Mouse (Mus musculus) MEL-GATA-1-ER (cell line): ENCODE results near the gene Hnrnpul1.
"Not testable (repeated sequence)": the region's sequence is repeated elsewhere in the genome, so short reads cannot be mapped to it uniquely, and the experiment has no call there.

Source experiments
- DNase-seq: peaks from one replicate; pipeline ENCODE4 v3.0.0-alpha.2; 2012; ENCODE audit warnings: low read depth; ENCODE audit errors: extremely low read depth

Hnrnpul1 gene

DNA sequence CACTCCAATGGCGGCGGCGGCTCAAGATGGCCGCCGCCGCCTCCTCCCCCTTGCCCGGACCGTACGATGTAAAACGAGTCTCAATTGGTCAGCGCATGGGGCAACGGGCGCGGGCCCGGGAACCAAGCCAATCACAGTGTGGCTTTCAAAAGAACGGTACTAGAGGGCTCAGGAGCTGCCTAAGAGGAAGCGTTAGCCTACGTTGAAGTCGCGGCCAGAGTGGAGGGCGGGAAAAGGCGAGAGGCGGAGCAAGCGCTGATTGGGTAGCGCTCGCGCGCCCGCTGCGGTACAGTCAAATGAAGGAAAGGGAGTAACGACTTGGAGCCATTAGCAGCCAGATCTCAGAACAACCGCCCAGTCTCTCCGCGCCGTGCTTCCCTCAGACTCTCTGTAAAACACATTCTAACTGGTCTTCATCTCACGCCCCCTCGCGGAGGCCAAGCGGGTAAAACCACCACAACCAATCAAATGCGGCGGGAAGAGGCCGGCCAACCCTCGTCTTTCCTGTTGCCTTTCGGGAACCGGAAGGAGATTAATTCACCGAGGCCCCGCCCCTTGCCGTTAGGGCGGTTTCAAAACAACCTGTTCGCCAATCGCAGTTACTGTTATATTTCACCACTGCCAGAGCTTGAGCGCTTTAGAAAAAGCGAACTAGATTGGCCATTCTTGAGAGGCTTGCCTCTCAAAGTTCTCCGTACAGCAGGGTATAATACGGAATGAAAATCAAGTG, at the start of gene Hnrnpul1:
TSS of gene Hnrnpul1 (minus strand) at position 20 of the 730 bp plus-strand sequence.
- peak; percentile 97 for DNase-seq

DNA sequence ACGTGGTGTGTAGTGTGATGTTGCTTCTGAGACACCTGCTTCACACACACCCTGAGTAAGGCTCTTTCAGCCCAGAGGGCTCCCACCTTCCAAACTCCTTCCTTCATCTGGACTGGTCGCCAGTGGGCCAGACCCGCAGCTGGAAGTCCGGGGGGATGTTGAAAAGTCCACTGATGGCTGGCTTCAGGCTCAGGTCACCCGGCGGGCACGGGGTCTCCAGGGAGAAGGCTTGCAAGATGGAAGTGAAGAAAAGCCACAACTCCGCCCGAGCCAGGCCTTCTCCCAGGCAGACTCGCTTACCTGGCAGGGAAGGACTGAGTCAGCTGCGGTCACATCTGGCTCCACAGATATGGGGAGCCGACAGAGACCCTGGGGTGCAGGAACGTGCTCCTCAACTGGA, 48.9 kb upstream of the Hnrnpul1 start:
- DNase-seq, result no peak

DNA sequence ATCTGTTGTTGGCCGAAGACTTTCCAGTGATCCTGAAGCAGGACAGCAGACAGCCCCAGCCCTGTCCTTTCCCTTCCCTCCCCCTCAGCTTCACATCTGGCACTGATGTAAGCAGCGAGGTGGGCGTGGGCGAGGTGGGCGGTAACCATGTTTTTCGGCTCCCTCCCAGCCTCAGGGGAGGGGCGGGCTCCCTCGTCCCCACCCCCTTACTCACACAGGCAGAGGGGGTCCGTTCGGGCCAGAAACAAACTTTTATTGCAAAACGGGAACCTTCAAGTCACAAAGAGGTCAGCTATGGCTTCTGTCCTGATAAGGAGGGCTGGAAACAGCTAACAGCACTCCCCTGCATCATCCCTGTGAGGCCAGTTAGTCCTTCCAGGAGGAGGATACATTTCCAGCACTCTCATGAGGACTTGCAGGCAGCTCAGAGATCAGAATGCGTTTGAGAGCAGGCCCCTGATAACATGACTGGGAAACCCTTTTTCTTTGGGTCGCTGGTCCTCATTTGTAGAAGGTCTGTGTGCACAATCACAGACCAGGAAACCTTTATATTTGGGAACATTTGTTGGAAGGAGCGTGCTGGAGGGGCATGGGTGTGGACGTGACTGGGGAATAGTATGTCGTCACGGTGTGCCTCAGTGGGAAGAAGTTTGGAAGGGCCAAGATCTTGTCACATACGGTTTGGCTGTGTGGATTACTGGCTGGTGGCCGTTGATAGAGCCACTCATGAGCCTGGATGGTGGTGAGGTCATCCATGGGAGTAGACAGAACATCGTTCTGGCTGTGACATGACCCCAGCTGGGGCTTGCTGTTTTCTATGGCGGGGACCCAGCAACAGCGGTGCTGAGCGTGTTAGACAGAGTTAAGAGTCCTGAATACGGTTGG, 47.9 kb upstream of the Hnrnpul1 start:
- no peak for DNase-seq

DNA sequence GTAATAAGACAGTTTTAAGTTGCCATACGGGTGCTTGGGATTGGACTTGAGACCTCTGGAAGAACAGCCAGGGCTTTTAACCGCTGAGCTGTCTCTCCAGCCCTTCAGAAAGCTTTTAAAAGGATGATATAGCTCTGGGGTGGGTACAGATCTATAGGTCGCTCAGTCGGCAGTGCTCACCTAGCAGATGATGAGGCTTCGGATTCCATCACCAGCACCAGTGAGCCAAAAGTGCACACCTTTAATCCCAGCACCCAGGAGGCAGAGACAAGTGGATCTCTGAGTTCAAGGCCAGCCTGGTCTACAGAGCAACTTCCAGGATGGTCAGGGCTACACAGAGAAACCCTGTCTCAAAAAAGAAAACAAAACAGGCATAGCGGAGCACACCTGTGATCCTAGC, 46.5 kb upstream of the Hnrnpul1 start:
- DNase-seq, result no peak

DNA sequence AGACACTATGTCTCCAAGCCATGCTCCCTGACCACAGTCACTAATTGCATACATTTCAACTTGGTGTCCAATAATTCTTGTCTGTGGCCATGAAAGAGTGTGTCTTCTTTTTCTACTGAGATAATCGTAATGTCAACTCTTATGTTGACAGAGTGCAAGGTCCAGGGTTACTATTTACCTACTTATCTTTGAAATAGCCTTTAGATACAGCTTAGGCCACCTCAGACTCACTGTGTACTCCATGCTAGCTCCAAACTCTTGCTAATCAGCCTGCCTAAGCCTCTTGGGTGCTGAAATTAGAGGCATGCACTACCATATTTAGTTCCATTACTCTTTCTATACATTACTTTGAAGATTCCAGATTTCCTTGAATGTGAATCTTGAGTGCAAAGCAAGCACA, 44.8 kb upstream of the Hnrnpul1 start:
- no peak for DNase-seq

DNA sequence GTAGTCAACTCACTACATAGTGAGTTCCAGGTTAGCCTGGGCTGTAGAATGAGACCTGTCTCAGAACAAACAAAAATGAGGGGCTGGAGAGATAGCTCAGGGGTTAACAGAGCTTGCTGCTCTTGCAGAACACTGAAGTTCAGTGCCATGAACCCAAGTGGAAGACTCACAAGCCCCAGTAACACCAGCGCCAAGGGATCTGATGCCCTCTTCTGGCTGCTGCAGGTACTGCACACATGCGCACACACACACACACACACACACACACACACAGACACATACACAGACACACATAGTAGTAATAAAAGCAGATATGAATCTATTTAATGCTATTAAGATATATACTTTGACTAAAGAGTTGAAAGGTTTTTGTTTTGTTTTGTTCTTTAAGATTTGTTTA, 44.0 kb upstream of the Hnrnpul1 start:
- no peak for DNase-seq

DNA sequence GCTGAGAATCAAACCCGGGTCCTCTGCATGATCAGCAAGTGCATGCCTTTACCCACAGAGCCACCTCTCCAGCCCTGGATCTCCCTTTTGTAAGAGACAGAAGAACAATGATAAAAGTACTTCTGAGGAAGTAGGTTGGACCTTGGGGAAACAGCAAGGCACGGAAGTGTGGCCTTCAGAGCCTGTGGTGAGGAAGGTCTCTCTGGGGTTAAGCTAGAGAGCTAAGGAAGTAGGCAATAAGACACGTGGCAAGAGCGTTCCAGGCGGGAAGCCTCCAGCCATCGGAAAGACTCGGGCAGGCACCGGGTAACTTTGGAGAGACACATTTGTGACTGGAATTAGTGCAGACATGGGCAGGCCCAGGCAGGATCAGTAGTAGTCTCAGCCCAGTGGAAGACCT, 40.2 kb upstream of the Hnrnpul1 start:
- no peak for DNase-seq

DNA sequence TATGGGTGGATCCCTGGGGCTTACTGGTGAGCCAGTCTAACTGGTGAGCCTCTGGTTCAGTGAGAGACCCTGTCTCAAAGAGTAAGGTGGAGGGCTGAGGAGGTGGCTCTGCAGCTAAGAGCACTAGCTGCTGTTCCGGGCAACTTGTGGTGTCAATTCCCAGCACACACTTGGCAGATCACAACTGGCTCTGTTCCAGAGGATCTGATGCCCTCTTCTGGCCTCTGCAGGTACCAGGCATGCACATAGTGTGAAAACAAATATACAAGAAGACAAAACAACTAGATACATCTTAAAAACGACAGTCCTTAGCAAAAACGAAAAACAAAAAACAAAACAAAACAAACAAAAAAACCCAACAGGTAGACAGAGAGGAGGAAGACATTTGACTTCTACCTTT, 39.1 kb upstream of the Hnrnpul1 start:
- DNase-seq, result no peak

DNA sequence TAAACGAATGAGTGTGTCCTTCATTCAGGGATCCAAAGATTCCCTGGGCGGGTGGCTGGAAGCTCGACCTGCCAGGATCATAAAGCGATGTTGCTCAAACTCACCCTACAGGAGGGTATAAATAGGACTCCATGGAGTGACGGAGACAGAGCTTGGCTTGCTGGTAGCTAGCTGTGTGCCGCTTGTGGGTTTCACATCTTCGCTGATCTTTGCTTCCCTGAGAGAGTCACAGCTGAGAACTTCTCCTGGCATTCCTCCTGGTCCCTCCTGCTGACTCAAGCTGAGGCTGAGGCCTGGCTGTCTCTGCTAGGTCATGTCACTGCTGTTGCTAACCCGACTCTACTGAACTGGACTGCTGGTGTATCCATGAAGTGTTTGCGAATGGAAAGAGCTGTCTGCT, 38.4 kb upstream of the Hnrnpul1 start:
- not testable (repeated sequence) for DNase-seq

DNA sequence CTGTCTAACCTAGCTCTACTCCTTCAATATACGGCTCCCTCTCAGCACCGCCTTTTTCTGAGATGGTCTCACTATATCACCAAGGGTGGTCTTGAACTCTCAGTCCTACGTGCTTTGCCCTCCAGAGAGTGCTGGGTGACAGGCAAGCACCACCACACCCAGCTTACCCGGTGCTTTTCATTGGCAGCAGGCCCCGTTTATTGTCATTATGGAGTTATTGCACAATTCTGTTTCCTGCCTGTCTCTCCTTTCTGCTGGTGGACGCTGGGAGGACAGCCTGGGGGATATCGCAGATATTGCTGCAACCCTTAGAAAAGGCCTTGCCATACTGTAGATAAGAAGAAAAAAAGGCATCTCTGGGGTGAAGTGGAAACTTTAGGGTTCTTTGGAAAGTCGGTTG, 36.1 kb upstream of the Hnrnpul1 start:
- DNase-seq, result no peak

DNA sequence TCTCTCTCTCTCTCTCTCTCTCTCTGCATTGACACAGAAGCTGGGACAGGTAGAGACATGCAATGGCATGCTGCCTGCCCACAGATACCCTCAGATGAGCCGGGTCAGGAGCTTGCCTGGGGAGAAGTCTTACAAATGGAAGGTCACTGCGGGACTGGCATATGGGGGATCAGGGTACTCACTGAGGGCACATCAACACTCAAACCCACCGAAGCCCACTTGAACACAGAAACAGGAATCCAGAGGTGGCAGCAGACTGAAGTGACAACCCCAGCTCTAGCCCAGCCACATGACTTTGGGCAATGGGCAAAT, 34.5 kb upstream of the Hnrnpul1 start:
- no peak for DNase-seq

DNA sequence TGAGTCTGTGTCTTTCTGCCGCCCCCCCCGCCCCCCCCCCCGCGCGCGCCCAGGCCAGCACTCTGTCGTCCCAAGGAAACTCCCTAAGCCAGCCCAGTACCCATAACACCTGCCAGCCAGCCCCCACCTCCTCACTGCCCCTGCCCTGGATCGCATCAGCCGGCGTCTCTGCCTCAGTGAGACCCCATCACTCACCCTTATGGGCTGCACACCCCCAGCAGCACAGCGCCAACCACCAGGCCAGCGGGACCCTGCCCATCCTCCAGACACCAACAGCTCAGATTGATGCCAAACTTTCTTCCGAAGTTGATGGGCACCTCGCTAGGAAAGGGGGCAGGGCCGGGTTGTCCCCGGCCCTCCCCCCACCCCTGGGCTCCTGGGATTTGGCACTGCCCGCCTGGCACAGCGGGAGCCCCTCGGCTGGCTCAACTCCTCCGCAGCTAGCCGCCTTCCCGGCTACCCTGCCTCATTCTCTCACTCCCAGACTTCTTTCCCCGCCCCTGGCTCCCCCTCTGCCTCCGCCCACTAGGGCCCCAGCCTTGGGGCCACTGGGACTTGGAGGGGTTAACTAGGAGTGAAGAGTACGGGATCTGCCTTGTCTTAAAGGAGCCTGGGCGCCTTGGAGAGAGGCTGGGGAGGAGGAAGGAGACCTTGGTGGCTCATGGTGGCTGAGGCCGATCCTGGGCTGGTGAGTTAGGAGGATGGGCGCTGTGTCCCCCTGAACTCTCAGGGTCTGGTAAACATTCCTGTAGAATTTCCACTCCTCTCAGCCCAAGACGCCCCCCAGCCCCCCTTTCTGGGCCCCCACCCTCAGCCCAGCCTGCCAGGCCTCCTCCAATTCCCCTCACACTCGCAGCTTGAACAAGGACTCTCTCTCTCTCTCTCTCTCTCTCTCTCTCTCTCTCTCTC, 33.9 kb upstream of the Hnrnpul1 start, which contains the start of gene Axl:
TSS of gene Axl (minus strand) at position 486 of the 909 bp plus-strand sequence.
- no peak for DNase-seq

DNA sequence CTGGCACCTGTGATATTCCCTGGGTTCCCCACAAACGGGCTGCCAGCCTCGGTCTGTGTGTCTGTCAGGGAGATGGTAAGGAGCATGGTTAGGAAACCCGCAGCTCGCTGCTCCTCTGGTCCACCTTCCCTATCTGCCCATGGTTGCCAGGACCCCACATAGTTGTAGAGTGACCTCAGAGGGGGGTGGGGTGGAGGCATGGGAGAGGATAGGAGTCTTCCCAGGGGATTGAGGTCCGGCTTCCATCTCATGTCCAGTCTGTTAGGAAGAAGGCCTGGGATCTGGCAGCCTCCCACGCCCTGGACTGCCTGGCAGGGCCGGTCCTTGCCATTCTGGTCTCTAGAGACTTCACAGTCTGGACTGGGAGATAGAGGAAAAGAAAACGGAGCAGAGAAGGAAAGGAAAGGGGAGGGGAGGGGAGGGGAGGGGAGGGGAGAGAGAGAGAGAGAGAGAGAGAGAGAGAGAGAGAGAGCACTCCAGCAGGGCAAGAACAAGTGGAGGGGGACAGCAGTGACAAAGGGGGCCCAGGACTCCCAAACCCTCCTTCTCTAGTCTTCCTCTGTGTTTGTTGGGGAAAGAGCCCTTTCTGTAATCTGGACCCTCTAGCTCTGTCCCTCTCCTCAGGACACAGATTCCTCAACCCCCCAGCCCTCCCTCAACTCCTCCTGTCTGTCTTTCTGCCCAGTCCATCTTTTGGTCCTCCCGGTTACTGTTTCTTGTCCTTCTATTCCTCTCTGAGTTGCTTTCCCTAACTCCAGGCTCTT, 33.1 kb upstream of the Hnrnpul1 start:
- DNase-seq, result no peak

DNA sequence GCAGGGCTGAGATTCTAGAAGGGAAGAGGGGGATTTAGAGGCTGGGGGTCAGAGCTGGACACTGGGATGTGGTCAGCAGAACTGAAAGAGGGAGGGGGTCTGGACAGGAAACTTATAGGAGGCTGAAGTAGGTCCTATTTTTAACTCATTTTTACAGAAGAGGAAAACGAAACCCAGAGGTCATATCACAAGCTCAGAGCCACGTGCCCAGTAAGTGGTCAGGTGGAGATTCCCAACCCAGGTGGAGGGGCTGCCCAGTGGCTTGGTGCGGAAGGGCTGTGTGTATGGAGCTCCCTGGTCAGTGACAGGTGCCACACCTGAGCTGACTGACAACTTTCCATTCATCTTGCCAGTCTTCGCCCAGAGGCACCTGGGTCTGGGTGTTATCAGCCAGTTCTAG, 32.4 kb upstream of the Hnrnpul1 start:
- no peak for DNase-seq

DNA sequence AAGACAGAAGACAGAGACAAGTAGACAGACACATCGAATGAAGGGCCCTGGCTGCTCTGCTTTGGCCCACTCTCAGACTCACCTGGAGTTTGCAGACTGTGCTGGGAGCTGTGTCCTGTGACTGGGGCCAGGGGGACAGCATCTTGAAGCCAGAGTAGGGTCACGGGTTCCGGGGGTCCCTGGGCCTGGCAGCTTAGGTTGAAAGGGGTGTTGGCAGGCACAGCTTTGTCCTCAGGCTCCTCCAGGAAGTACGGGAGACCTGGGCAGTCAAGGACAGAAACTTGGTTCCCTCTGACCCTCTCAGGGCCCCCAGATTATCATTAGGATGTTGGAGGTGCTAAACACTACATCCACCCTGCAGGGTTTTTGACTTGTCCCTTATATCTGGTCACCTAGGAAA, 31.2 kb upstream of the Hnrnpul1 start:
- DNase-seq, result no peak

DNA sequence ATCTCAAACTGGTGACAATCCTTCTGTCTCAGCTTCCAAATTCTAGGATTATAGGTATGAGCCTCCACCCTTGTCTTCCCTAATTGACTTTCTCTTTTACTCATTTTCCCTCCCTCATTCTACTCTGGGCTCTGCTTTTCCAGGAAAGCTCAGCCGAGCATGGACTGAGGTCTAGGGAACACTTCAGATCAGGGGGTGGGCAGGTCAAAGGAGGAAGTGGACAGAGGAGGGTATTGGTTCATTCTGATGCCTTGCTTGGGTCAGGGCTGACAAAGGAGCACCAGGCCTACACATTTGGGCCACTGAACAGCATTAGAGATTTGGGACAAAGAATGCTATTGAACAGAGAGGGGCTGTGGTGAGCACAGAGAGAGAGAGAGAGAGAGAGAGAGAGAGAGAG, 30.3 kb upstream of the Hnrnpul1 start:
- DNase-seq, result no peak

DNA sequence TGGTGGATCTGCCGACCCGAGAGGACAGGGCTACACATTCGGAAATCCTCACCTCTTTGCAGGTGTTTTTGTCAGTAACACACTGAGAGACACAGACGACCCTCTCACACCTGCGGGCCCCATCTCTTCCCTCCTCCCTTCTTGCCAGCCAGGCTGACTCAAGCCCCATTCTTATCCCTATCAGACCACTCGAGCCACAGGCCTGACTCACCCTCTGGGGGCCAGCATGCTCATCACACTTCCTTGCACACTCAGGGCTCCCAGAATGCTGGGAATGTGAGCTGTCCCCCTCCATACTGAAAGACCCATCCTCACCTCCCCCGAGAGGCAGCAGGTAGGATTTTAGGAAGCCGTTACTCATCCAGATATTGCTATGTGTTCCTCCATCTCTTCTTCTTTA, 29.2 kb upstream of the Hnrnpul1 start:
- no peak for DNase-seq

DNA sequence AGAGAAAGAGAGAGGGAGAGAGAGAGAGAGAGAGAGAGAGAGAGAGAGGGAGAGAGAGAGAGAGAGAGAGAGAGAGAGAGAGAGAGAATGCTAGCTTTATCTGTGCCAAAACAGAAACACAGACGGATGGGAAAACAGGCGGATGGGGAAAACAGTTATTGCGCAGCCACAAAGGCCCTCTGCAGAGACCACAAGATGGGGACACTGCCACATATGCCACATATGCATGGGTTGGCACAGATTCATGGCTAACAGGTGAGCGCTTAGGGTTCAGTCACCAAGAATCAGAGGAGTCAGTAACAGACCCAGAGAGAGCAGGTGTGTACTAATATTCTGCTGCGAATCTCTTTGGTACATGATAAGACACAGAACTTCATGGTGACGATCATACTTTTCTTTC, 28.2 kb upstream of the Hnrnpul1 start:
- DNase-seq, result no peak

DNA sequence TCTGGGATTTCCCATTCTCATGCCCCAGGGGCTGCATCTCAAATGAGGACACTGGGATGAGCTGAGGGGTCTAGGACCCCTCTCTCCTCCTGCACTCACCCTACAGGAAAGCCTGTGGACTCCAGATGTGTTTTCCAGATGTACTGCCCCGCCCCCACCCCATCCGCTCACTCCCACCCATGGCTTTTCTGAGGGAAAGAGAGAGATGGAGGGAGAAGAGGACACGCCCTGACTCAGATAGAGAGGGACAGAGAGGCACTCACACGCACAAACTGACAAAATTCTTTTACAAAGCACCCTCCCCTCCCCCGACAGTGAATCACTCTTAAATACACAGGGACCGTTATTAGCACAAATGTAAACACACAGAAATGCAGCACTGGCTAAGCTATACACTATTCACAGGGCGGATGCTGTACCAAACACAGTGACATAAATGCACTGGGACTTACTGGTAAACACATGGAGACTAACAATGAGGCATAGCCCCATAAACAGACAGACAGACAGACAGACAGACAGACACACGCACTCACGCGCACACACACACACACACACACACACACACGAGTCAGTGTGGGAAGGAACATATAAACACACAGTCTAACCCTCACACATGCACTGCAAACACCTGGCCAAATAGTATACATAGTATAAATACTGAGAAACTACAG, 27.5 kb upstream of the Hnrnpul1 start:
- no peak for DNase-seq

DNA sequence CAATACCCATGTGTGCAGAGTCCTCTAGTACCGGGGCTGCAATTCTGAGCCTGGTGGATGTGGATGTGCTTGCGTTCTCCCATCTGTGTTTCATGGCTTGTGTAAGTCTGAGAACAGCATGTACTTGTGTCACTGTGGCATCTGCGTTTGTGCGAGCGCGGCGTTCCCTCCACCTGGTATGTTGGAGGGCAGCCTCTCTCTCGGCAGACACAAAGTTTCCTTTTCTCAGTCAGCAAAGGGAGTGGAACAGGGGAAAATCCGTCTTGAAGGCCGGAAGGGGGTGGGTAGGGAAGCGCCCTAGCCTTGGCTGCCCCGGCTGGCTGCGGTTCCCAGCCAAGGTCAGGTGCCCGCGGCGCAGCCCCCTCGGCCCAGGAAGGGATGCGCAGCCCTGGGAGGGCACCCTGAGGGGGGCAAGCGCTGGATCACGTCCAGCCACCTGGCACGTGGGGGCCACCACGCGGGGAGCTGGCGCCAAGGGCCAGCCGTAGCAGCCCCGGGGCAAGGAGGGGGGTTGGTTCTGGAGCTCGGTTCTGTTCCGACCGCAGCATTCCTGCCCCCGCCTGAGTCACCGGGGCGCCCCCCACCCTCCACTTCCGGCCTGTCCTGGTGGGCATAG, 26.9 kb upstream of the Hnrnpul1 start:
- DNase-seq, result no peak
